Mouse (Mus musculus) embryonic fibroblast, embryonic 13.5 days (primary cell): Measurements from ENCODE around the gene Fras1. TPM values are rescaled to one million over a fixed set of nuclear protein-coding genes. Genes with fewer than 3 reads are reported as not detected.

Source experiments
- H3K27ac ChIP-seq: 2 replicates; pipeline ENCODE4 v1.5.1; 2012; ENCODE audit warnings: low read length, control low read depth, inconsistent platforms; ENCODE audit not compliant: insufficient read depth
- H3K4me1 ChIP-seq: 2 replicates; pipeline ENCODE4 v1.6.1; 2011; ENCODE audit warnings: low read length; ENCODE audit not compliant: control insufficient read depth, insufficient read depth
- H3K4me3 ChIP-seq: 2 replicates; pipeline ENCODE4 v1.5.1; 2011; ENCODE audit warnings: mild to moderate bottlenecking, control low read depth, low read length; ENCODE audit not compliant: insufficient read depth
- CTCF ChIP-seq: IDR thresholded peaks from 2 replicates; pipeline ENCODE4 v1.5.1; 2011; ENCODE audit warnings: mild to moderate bottlenecking, control low read depth, low read length, moderate library complexity, borderline replicate concordance; ENCODE audit not compliant: insufficient read depth
- POLR2A ChIP-seq: IDR thresholded peaks from 2 replicates; pipeline ENCODE4 v1.6.1; 2011; ENCODE audit warnings: low read depth, mild to moderate bottlenecking, control low read depth, low read length, moderate library complexity
- polyA plus RNA-seq: library from polyadenylated mRNA; stranded (reverse); fragments of >200 nt; gene quantifications from 2 replicates; pipeline ENCODE4 v1.2.4, GENCODE M21; 2011; ENCODE audit warnings: low read depth; ENCODE audit not compliant: missing spikeins, insufficient read length

The Fras1 gene
- polyA plus RNA-seq, 1 experiment, result 2.2 TPM

GRCm38 (mm10) chr5:96810620-96811019 is 436.9 kb downstream of the Fras1 start:
- Histone ChIP-seq H3K4me3 (no peak overlapping the region), H3K4me1 (peaks cover 10% of the 10 kb centered on the region), H3K27ac (no peak overlapping the region)
- TF ChIP-seq POLR2A (no peak), CTCF (no peak)

GRCm38 (mm10) chr5:96824769-96825327 is 451.1 kb downstream of the Fras1 start:
- Histone ChIP-seq H3K4me3 (no peak overlapping the region), H3K27ac (no peak overlapping the region), H3K4me1 (no peaks in the 10 kb centered on the region)
- TF ChIP-seq CTCF, result no peak
- TF ChIP-seq POLR2A, result no peak

DNA sequence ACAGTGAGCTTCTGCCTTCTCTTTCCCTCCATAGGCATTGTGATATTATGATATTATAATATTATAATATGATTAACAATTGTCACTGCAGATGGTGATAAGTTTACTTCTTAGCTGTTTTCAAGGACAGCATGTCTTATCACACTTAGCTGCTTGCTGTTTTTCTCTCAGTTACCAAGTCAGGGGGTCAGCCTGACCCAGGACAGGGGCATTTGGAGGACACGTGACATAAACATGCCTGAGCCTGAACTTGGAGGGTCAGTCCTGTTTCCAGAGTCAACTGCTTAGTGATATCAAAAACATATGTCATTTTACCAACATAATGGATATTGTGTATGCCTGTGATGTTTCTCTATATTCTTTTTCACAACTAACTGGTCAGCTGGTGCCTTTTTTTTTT is 453.4 kb downstream of the Fras1 start:
- Histone ChIP-seq H3K4me3 (no peak overlapping the region), H3K4me1 (no peaks in the 10 kb centered on the region), H3K27ac (no peak overlapping the region)
- TF ChIP-seq POLR2A (no peak), CTCF (no peak)

Other genes with a start within 250 kb of the Fras1 start
- gene Cnot6l, start 209.8 kb upstream of the Fras1 start, polyA plus RNA-seq, result 54.9 and 65.6 TPM in 2 replicates
- 14.4 TPM in 2 replicates for gene Mrpl1, start 164.5 kb upstream of the Fras1 start, polyA plus RNA-seq